Mouse (Mus musculus) left cerebral cortex, postnatal 36 days (tissue): ENCODE results near the gene Ttc30a1. TPM values are rescaled to one million over a fixed set of nuclear protein-coding genes. Genes with fewer than 3 reads are reported as not detected.
A peak's percentile ranks its signal among the peaks of the same experiment; 100 is the strongest.
"Not testable (repeated sequence)": the region's sequence is repeated elsewhere in the genome, so short reads cannot be mapped to it uniquely, and the experiment has no call there.

Experiments
- DNase-seq, 2 experiments: peaks; one replicate each; pipeline ENCODE4 v3.0.0; 2021 to 2022; ENCODE audit warnings: low spot score in 2 of 2, mixed read lengths in 1 of 2
- intact Hi-C: fragments of 180-260 bp; cut with DNase I; formaldehyde crosslinking; loops from one replicate; pipeline ENCODE4 v1.15.1; 2025
- total RNA-seq, 2 experiments: library from RNA; stranded (reverse); gene quantifications; 2 replicates each; pipeline ENCODE4 v1.2.3; 2021

Ttc30a1 gene
- total RNA-seq, 2 experiments from 2014 or later = 2.7 to 2.9 TPM

GRCm38 (mm10) chr2:75938117-75939063, 43.4 kb downstream of the Ttc30a1 start, which contains the start of gene Ttc30b:
Gene Ttc30b, minus strand, starts transcription at chr2:75938585.
- DNase-seq = peak; percentile 81 to 82
- intact Hi-C loops = no loop called here

- intact Hi-C loops, DNase-seq: not testable (repeated sequence)
These were observed 44.1 kb downstream of the Ttc30a1 start for GRCm38 (mm10) chr2:75937520-75938116.

- intact Hi-C loops, DNase-seq: not testable (repeated sequence)
These were observed 45.1 kb downstream of the Ttc30a1 start for GRCm38 (mm10) chr2:75936685-75937084.

- intact Hi-C loops = no loop called here
- no peak for DNase-seq
These were observed 48.2 kb downstream of the Ttc30a1 start for GRCm38 (mm10) chr2:75933541-75933940.

- intact Hi-C loops = no loop called here
- peak in 1 of 2 experiments; percentile 12 for DNase-seq
These were observed 50.8 kb downstream of the Ttc30a1 start for GRCm38 (mm10) chr2:75930941-75931340.

GRCm38 (mm10) chr2:75929786-75930444, 51.9 kb downstream of the Ttc30a1 start:
- intact Hi-C loops = no loop called here
- no peak for DNase-seq

- intact Hi-C loops = no loop called here
- no peak for DNase-seq
These were observed 52.6 kb downstream of the Ttc30a1 start for GRCm38 (mm10) chr2:75929141-75929540.

Other genes with a start within 250 kb of the Ttc30a1 start
- gene Agps, start 149.8 kb downstream of the Ttc30a1 start, total RNA-seq = 10 to 100 TPM; 36.2 to 40.4 TPM
- 10 to 100 TPM; 11.5 to 12.7 TPM for gene Ttc30b, start 43.4 kb downstream of the Ttc30a1 start, total RNA-seq
- under 1 TPM; 0.25 to 0.27 TPM for gene Ttc30a2, start 3.8 kb downstream of the Ttc30a1 start, total RNA-seq